Mouse (Mus musculus) WW6 (cell line): ENCODE measurements around the gene Lst1.

ENCODE experiments used
- DNase-seq: peaks from one replicate; pipeline ENCODE4 v3.0.0-alpha.2; 2013; ENCODE audit warnings: low read depth, low spot score

Gene Lst1

DNA sequence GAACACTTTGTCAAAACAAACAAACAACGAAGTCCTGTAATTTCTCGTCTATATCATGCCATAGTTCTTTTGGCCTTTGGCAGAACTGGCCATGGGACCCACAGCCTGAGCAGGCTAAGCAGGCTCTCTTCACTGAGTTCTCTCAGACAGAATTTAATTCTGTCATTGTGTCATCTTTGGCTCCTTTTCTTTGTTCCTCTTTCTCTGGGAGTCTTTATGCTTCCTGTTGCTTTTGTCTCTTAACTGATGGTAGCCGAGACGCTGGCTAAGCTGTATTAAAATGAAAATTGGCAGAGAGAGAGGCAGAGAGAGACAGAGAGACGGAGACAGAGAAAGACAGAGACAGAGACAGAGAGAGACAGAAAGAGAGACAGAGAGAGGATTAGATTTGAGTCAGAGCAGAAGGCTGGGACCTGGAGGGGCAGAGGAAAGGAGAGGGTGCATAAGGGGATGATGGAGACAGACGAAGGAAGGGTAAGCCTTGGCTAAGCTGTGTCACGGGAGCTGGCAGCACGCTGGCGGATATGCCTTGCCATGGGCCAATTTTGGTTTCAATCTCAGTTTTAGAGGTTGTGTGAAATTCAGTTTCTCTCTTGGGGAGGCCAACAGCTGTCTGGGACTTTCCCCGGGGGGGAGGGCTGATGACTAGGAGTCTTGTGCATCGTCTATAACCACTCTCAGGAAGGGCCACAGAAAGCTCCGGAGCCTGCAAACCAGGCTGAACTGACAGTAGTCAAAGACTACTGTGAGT is 21.7 kb upstream of the Lst1 start:
- no peak for DNase-seq

DNA sequence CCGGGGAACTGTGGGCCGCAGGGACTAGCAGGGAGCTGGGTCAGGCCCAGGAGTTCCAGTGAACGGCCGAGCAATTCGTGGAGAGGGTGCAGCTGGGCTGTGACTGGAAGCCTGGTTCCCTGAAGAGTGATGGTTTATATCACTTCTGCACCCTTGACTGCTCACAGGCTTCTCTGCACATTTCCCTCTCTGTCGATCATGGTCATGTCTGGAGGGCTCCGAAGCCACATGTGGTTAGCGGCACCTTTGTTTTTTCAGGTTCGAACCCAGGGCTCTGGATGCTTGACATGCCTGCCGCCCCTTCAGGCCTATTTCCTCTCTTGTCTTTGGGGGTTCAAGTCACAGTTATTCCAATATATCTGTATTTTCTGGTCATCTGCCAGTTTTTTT is 17.1 kb upstream of the Lst1 start:
- no peak for DNase-seq

DNA sequence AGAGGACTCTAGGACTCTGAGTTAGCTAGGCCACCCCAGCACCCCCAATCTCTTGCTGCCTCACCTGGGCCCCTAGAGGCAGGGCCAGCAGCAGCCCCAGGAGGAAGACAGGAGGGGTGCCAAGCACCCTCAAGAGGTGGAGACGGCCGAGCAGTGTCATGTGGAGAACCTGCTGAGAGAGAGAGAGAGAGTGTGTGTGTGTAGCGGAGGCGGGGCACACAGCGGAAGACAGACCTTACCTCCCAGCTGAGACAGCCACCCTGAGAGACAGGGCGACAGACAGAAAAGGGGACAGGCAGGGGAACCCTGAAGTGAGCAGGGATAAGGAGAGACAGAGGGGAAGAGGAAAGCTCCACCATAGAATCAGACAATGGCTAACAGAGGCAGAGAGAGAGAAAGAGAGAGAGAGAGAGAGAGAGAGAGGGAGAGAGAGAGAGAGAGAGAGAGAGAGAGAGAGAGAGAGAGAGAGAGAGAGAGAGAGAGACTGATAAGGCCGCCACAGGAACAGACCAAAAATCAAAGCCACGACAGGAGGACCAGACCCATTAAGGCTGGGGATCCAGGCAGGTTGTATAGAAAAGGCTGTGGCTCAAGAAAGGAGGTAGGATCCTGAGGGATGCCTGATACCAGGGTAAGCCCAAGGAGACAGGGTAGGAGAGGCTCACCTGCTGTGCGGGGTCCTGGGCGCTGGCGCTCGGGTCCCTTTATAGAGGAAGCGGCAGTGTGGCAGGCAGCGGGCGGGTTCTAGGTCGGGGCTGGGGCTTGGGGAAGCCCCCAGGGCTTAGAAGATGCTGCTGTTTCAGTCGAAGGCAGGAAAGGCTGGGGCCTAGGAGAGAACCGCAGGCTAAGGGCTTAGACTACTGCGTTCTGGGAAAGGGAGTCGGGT is 16.5 kb upstream of the Lst1 start, which contains the start of gene Lta:
TSS of gene Lta (minus strand) at position 858 of the 886 bp plus-strand sequence.
- no peak for DNase-seq

DNA sequence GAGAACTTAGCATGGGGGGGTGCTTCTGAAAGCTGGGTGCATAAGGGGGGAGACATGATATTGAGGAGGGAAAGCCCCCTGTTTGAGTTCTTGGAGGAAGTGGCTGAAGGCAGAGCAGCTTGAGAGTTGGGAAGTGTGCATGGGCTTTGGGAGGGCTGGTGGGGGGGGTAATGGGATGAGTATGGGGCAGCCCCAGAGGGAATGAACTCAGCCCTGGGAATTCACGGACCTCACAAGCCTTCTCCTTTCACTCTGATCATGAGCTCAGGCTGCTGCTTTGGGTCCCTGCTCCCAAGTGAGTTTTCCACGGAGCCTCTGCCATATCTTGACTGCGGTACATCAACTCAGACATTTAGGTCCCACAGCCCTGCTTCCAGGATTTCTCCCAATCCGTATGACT is 14.2 kb upstream of the Lst1 start:
- DNase-seq: no peak

DNA sequence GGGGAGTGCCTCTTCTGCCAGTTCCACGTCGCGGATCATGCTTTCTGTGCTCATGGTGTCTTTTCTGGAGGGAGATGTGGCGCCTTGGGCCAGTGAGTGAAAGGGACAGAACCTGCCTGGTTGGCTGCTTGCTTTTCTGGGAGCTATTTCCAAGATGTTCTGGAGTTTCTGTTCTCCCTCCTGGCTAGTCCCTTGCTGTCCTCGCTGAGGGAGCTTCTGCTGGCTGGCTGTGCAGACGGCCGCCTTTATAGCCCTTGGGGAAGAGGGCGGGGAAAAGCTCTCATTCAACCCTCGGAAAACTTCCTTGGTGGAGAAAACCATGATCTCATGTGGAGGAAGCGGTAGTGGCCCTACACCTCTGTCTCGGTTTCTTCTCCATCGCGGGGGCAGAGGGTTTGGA is 13.5 kb upstream of the Lst1 start, which contains the start of gene Tnf:
TSS of gene Tnf (minus strand) at position 221 of the 400 bp plus-strand sequence.
- DNase-seq: no peak

DNA sequence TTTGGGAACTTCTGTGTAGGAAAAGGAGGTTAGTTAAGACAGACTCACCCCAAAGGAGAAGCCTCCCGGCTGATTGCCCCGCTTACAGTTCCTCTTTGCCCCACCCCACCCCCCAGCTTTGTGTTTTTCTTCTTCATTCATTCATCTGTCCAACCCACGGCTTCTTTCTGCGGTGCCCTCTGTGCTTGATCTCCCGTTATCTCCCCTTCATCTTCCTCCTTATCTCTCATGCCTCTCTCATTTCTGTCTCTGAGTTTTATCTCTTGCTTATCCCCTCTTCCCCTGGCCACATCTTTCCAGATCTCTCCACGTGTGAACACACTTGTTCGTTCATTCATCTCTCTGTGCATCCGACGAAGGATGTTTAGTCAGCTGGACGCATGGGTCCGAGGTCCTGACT is 12.9 kb upstream of the Lst1 start:
- DNase-seq: no peak

DNA sequence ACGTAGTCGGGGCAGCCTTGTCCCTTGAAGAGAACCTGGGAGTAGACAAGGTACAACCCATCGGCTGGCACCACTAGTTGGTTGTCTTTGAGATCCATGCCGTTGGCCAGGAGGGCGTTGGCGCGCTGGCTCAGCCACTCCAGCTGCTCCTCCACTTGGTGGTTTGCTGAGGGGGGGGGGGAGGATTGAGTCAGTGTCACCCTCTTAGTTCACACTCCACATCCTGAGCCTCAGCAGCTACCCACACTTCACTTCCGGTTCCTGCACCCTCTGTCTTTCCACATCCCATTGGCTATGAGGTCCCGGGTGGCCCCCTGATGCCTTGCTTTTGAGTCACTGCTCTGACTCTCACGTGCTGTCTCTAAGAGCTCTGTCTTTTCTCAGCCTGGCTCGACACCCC is 12.2 kb upstream of the Lst1 start:
- DNase-seq: no peak

DNA sequence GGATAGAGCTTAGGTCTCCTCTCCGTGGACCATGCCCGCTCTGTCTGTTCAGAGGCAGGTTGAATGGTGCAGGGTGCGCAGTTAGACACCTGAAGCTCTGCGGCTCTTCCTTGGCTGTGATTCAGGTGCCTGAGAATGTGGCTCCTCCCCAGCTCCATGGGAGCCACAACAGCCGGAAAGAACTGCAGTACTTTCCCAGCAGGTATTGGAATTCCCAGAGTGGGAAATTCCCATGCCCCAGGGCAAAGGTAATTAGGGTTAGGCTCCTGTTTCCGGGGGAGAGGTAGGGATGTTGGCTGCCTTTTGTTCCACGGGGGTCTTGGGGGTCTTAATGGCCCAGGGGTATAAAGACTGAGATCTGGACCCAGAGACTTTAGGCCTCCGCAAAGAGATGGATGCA is 10.7 kb upstream of the Lst1 start:
- no peak for DNase-seq

DNA sequence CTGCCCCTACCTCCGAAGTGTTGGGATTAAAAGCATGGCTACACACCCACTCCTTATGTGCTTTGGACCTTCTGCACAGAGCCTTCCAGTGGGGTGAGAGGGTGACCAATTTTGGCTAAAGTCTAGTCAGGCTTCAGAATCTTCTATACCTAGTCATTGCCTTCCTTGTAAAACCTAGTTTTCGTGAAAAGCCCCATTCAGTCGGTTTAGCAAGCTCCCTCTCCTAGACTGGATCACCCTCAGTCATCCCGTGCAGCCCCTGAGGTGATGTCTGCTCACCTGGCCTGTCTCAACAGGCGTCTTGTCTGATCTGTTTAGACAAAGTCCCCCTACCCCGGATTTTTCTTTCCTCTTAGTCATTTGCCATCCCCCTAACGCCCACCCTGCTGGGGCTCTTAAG is 9.8 kb upstream of the Lst1 start:
- DNase-seq: no peak

DNA sequence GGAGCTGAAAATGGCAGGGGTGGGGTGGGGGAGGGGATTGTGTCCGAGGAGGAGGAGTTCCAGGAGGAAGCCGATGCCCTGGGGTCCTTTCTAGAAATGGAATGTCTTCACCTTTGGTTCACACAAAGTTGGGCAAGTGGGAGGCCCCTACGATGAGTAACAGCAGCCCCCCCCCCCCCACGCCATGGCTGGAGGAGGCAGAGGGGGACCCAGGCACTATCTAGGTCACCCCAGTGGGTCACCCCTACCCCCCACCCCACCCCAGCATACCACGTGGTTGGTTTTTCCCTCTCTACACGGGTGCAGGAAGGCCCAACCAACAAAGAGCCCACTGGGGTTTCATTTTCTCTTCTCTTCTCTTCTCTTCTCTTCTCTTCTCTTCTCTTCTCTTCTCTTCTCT is 8.9 kb upstream of the Lst1 start:
- DNase-seq: no peak

DNA sequence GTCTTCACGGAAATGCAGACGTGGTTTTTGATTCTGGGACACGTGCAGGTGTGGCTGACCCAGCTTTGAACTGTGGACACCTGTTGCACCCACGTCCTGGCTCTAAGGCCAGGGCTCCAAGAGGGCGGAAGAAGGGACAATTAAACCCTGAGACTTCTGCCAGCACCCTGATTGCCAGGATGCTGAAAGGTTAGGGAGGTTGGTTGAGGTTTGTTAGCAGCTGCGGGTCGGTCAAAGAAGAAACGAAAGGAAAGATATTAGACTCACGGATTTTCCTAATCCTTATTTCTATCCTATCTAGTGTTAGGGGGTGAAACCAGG is 8.0 kb upstream of the Lst1 start:
- no peak for DNase-seq

DNA sequence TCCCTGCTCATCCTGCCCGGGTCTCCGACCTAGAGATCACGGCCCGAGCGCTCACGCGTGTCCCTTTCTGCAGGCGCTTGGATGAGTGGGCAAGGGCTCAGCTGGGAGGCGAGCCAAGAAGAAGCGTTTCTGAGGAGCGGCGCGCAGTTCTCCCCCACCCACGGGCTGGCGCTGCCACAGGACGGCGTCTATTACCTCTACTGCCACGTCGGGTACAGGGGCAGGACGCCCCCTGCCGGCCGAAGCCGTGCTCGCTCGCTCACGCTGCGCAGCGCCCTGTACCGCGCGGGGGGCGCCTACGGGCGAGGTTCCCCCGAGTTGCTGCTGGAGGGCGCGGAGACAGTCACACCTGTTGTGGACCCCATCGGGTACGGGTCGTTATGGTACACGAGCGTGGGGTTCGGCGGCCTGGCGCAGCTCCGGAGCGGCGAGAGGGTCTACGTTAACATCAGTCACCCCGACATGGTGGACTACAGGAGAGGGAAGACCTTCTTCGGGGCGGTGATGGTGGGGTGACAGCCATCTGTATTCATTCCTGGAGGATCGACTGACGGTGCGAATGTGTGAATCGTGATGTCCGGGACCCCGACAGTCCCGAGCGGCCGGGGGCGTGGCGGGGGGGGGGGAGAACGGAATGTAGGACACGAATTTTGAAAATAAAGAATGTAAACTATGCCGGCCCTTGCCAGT is 7.5 kb upstream of the Lst1 start:
- DNase-seq: no peak

DNA sequence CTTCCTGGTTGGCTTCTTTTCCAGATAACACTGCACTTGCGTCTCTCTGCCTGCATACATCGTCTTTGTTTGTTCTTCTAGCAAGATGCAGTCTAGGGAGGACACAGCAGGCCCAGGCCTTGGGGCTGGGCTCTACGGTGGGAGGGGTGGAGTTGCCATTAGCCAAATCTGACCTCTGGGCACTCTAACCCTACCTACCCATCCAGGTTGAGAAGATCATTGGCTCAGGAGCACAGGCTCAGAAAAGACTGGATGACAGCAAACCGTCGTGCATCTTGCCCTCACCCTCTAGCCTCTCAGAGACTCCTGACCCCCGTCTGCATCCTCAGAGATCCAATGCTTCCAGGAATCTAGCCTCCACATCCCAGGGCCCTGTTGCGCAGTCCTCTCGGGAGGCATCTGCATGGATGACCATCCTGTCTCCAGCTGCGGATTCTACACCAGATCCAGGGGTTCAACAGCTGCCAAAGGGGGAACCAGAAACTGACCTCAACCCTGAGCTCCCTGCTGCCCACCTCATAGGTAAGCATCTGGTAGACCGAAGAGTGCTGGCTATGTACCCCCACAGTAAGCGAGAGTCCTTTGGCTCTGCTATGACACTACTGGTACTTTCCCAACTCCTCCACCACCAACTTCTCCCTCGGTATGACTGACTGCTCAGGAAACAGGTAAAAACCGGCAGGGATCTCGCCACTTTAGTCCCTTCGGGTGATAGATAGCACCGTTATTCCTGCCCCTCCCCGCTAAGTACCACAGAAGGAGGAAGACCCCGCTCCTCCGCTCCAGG is 6.8 kb upstream of the Lst1 start:
- DNase-seq: no peak

DNA sequence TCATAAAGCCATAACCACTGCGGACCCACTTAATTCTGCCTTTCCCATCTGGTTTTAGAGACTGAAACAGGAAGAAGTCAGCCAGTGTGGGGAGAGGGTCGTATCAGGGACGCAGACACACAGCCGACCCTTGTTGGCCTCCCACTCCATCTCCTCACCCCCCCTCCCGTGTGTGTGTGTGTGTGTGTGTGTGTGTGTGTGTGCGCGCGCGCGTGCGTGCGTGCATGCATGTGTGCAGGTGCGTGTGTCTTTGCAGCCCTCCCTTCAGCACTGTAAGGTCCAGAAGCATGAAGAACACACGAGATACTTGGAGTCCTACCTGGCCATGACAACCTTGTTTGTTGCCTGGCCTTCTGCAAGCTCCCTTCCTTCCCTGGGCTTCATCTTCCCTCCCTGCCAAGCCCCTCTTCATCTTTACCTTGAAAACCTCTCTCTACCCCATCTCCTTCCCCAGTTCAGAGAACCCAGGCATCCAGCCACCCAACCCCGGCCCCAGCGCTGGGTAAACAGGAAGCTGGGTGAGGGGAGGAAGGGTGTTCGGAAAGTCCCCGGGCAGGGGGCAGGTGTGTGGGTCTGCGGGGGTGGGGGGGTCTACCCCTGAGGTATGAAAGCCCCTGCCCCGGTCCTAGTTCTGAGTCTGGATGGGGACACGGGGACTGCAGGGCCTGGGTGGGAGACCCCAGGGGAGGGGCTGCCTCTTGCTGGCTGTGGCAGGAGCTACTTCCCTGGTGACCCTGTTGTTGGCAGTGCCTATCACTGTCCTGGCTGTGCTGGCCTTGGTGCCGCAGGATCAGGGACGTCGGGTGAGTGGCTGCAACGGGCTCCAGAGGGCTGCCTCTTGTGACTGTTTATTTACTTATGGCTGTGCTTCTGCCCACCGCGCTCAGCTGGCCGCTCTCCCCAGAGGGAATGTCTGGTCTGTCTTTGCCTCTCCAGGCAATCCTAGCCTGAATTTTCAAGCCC is 5.9 kb upstream of the Lst1 start, which contains the start of gene Ltb:
TSS of gene Ltb (plus strand) at position 559 of the 963 bp plus-strand sequence.
- DNase-seq: no peak

DNA sequence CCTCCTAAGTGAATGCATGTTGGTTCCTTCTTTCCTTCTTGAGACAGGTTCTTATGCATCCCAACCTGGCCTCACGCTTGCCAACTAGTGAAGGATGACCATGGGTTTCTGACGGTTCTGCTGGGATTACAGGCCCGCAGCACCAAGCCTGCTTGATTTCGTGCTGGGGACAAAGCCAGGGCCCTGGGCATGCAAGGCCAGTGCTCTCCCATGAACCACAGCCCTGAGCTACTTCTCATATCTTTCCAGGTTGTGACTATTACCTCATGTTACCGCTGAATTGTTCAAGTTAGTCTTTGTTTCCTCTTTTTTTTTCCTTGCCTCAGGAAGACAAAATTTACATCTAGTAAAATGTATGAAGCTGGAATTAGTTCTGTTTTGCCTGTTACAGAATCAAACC is 4.7 kb upstream of the Lst1 start:
- no peak for DNase-seq

DNA sequence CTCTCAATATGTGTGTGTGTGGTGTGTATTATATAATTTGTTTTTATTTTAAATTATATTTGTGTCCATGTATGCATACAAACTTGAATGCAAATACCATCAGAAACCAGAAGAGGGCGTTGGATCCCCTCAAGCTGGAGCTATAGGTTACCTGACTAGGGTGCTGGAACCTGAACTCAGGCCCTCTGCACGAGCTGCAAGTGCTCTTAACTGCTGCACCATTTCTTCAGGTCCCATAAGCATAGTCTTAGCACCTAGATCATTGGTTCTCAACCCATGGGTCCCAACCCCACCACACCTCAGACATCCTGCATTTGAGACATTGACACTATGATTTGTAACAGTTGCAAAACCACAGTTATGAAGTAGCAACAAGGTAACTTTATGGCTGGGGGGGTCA is 3.5 kb upstream of the Lst1 start:
- no peak for DNase-seq

DNA sequence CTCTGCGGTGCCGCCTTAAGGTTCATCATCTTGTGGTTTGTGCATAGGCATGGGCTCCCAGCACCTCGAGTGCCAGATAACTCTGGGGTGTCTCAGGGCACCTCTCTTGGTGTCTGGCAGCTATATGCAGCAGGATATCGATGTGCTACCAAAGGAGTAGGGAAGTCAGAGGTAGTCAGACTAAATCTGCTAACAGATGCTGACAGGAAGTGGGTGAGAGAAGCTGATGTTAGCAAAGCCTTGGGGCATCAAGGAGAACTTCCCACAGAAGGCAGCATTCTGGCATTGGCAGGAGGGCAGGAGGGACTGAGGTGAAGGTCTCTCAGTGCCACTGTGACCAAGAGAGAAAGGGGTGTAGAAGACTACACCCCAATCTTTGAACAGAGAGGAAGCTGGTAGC is 1.9 kb upstream of the Lst1 start:
- no peak for DNase-seq

DNA sequence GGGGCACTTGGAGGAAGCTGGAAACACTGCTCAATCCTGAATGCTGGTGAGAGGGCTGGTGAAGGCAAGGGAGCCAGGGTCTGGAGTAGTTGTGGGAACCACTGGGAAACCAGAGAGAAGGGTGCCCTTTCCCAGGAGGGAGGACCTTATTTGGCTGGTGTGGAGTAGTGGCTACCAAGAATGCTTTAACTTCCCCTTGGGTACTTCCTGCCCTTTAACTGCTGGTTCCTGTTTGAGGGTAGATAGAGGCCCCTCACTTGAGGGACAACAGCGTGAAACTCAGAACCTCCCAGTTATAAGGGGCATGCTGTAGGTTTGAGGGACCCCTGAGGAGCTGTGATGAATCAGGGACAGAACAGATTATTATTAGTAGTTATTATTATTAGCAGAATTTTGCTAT is 947 bp upstream of the Lst1 start:
- no peak for DNase-seq

DNA sequence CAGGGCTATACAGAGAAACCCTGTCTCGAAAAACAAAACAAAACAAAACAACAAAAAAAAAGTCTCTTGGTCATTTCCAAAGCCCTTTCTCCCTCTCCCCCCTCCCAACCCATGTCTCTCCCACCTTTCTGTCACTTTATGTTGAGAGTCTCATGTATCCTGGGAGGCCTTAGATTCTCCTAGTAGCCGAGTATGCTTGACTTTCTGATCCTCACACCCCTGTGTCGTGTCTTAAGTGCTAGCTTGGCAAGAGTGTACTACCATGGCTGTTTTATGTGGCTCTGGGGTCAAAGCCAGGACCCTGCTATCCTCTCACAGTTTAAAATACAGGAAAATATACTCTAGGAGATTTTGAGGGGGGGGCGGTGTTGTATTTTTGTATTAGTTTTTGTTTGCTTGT is 894 bp downstream of the Lst1 start:
- no peak for DNase-seq

DNA sequence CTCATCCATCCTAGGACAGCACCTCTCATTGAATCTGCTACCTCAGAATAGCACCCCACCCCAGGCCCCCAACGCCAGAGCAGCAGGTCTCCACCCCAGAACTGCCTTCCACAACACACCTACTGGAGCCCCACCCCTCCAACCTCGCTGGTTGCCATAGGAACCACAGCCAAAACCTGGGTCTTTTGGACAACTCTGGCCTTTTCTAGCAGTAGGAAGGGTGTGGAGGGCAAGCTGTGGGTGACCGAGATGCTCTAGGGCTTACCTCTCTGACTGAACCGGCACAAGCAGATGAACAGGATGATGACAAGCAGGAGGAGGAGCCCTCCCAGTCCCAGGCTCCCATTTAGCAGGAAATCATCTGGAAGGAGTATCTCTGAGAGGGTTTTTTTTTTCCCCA is 1.6 kb downstream of the Lst1 start:
- DNase-seq: peak; percentile 67
